Mouse (Mus musculus): ENCODE results near the gene Tspoap1. TPM values are rescaled to one million over a fixed set of nuclear protein-coding genes. Genes with fewer than 3 reads are reported as not detected.
A peak's percentile ranks its signal among the peaks of the same experiment; 100 is the strongest.

The Tspoap1 gene
- polyA plus RNA-seq, 1 experiment from 2014 or later: 1.7 TPM

DNA sequence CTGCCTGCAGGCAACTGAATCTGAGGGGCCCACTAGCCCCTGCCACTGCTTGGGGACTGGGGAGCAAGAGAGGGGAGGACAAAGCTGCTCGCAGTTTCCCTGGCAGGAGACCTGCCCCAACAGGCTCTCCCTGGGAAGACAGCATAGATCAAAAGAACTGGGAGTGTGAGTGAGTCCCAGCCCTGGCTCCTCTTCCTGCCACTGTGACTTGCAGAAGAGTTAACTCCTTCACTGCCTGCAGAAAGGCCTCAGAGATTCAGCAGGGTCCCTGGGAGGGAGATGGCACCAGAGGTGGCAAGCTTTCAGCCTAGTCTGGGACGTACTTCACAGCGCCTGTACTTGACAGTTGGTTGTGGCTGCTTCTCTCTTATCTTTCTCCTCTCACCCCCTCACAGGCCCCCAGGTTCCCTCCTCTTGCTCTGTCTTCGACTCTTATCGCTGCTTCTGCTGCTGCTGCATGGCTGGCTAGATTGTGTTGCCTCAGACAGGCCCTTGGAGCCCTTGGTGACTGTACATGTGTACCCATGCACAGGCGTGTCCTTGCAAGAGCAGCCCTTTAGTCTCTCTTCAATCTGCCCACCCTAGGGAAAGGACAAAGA, 34.3 kb upstream of the Tspoap1 start:
- Histone ChIP-seq H3K27ac (ENCODE audit: low read length) (peak overlapping the region; percentile 88), H3K4me2 (ENCODE audit: low read depth, low read length) (peak overlapping the region; percentile 26), H3K27me3 (ENCODE audit: control insufficient read depth, insufficient read depth, low read length) (no peaks in the 10 kb centered on the region), H3K9me3 (replicated peaks; ENCODE audit: control insufficient read depth, low read length) (no peaks in the 10 kb centered on the region), H3K9ac (ENCODE audit: low read length) (peak overlapping the region; percentile 56), H3K36me3 (ENCODE audit: control insufficient read depth, insufficient read depth, low read length) (no peaks in the 10 kb centered on the region), H3K4me1 (ENCODE audit: control insufficient read depth, insufficient read depth, low read length) (peaks cover 22% of the 10 kb centered on the region), H3K4me3 (replicated peaks; ENCODE audit: low read length) (no peak overlapping the region)
- ATAC-seq (ENCODE audit: insufficient read depth, low FRiP score): peak; percentile 74
- 23% methylated on average over 6 of the region's 6 CpGs for WGBS

DNA sequence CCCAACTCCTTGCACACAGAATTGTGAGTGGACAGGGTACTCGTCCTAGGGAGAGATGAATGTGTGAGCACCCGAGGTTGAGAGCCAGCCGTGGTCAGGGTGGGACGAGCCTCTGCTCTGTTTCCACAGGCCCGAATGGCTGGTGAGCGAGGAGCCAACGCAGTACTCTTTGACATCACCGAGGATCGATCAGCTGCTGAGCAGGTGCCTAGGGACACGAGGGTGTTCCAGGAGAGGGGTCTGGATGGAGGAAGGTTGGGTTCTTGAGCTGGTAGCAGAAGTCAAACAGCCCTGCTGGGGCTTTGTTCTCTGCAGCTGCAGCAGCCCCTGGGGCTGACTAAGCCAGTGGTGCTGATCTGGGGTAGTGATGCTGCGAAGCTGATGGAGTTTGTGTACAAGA, 33.3 kb upstream of the Tspoap1 start:
- no peak for ATAC-seq (ENCODE audit: insufficient read depth, low FRiP score)
- H3K4me2 ChIP-seq (ENCODE audit: low read depth, low read length): no peak overlapping the region
- H3K9me3 ChIP-seq (replicated peaks; ENCODE audit: control insufficient read depth, low read length): no peaks in the 10 kb centered on the region
- H3K36me3 ChIP-seq (ENCODE audit: control insufficient read depth, insufficient read depth, low read length): no peaks in the 10 kb centered on the region
- H3K27ac ChIP-seq (ENCODE audit: low read length): peak overlapping the region; percentile 88
- no peaks in the 10 kb centered on the region for H3K27me3 ChIP-seq (ENCODE audit: control insufficient read depth, insufficient read depth, low read length)
- WGBS: 58% methylated on average over 11 of the region's 11 CpGs
- H3K4me3 ChIP-seq (replicated peaks; ENCODE audit: low read length): no peak overlapping the region
- H3K9ac ChIP-seq (ENCODE audit: low read length): peak overlapping the region; percentile 56; the same call in 1 of the 2 replicates
- H3K4me1 ChIP-seq (ENCODE audit: control insufficient read depth, insufficient read depth, low read length): peaks cover 22% of the 10 kb centered on the region

- Histone ChIP-seq H3K27ac (ENCODE audit: low read length) (0 out of 2 replicates have a peak overlapping the region, but pooled peaks have one; percentile 88), H3K4me2 (ENCODE audit: low read depth, low read length) (no peak overlapping the region), H3K4me1 (ENCODE audit: control insufficient read depth, insufficient read depth, low read length) (peaks cover 22% of the 10 kb centered on the region), H3K4me3 (replicated peaks; ENCODE audit: low read length) (no peak overlapping the region), H3K27me3 (ENCODE audit: control insufficient read depth, insufficient read depth, low read length) (no peaks in the 10 kb centered on the region), H3K9me3 (replicated peaks; ENCODE audit: control insufficient read depth, low read length) (no peaks in the 10 kb centered on the region), H3K9ac (ENCODE audit: low read length) (peak overlapping the region; percentile 56; the same call in 1 of the 2 replicates), H3K36me3 (ENCODE audit: control insufficient read depth, insufficient read depth, low read length) (no peaks in the 10 kb centered on the region)
- ATAC-seq (ENCODE audit: insufficient read depth, low FRiP score): no peak
- WGBS: 66% methylated on average over 4 of the region's 4 CpGs
These were observed 32.9 kb upstream of the Tspoap1 start for GRCm38 (mm10) chr11:87727471-87727870.

DNA sequence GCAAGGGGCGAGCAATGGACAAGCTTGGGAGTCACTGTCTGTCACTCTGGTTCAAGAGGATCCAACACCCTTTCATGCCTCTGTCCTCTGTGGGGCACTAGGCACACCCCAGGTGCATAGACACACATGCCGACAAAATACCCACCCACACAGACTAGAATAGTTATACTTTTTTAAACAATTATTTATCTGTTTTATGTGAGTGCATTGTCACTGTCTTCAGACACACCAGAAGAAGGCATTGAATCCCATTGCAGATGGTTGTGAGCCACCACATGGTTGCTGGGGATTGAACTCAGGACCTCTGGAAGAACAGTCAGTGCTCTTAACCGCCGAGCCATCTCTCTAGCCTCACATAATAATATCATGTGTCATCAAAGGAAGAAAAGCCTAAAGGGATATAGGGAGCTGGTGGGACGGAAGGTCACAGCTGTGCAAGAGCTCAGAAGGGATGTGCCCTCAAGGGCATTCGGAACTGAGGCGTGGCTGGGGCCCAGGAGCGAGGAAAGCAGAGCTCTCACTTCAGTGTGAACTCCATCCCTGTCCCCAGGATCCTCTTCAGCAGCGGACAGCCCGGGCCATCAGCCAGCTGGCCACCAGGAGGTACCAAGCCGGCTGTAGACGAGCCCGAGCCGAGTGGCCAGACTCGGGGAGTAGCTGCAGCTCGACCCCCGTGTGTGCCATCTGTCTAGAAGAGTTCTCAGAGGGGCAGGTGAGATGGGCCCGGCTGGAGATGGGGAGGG, 31.3 kb upstream of the Tspoap1 start:
- H3K9ac ChIP-seq (ENCODE audit: low read length): no peak overlapping the region
- no peak overlapping the region for H3K27ac ChIP-seq (ENCODE audit: low read length)
- H3K4me2 ChIP-seq (ENCODE audit: low read depth, low read length): no peak overlapping the region
- no peaks in the 10 kb centered on the region for H3K27me3 ChIP-seq (ENCODE audit: control insufficient read depth, insufficient read depth, low read length)
- no peaks in the 10 kb centered on the region for H3K36me3 ChIP-seq (ENCODE audit: control insufficient read depth, insufficient read depth, low read length)
- WGBS: 58% methylated on average over 18 of the region's 18 CpGs
- no peaks in the 10 kb centered on the region for H3K9me3 ChIP-seq (replicated peaks; ENCODE audit: control insufficient read depth, low read length)
- H3K4me3 ChIP-seq (replicated peaks; ENCODE audit: low read length): no peak overlapping the region
- H3K4me1 ChIP-seq (ENCODE audit: control insufficient read depth, insufficient read depth, low read length): peaks cover 22% of the 10 kb centered on the region
- no peak for ATAC-seq (ENCODE audit: insufficient read depth, low FRiP score)

DNA sequence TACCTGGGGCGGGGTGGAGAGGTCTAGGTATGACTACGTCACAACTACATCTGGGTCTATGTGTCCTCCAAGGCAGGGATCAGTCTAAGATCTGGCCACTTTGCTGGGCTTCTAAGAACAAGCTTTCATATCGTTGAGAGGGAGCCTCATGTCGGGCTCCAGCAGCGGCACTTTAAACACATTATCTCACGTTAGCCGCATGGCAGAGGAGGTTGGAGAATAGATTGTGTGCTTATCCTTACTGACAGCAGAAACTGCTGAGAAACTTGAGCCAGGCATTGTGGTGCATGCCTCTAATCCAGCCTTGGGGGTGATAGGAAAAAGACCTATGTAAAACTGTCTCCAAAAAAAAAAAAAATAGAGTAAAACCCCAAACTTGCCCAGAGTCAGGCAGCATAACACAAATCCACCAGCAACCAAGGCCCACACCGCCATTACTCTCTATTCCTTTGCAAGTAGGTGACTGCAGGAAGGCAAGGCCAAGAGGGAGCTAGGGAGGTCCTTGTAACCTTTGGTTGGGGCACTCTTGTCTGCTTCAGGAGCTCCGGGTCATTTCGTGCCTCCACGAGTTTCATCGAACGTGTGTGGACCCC, 30.7 kb upstream of the Tspoap1 start:
- 73% methylated on average over 13 of the region's 13 CpGs for WGBS
- no peaks in the 10 kb centered on the region for H3K36me3 ChIP-seq (ENCODE audit: control insufficient read depth, insufficient read depth, low read length)
- no peak overlapping the region for H3K27ac ChIP-seq (ENCODE audit: low read length)
- H3K4me1 ChIP-seq (ENCODE audit: control insufficient read depth, insufficient read depth, low read length): peaks cover 22% of the 10 kb centered on the region
- no peak overlapping the region for H3K4me3 ChIP-seq (replicated peaks; ENCODE audit: low read length)
- H3K27me3 ChIP-seq (ENCODE audit: control insufficient read depth, insufficient read depth, low read length): no peaks in the 10 kb centered on the region
- no peak overlapping the region for H3K4me2 ChIP-seq (ENCODE audit: low read depth, low read length)
- H3K9me3 ChIP-seq (replicated peaks; ENCODE audit: control insufficient read depth, low read length): no peaks in the 10 kb centered on the region
- ATAC-seq (ENCODE audit: insufficient read depth, low FRiP score): no peak
- H3K9ac ChIP-seq (ENCODE audit: low read length): no peak overlapping the region

DNA sequence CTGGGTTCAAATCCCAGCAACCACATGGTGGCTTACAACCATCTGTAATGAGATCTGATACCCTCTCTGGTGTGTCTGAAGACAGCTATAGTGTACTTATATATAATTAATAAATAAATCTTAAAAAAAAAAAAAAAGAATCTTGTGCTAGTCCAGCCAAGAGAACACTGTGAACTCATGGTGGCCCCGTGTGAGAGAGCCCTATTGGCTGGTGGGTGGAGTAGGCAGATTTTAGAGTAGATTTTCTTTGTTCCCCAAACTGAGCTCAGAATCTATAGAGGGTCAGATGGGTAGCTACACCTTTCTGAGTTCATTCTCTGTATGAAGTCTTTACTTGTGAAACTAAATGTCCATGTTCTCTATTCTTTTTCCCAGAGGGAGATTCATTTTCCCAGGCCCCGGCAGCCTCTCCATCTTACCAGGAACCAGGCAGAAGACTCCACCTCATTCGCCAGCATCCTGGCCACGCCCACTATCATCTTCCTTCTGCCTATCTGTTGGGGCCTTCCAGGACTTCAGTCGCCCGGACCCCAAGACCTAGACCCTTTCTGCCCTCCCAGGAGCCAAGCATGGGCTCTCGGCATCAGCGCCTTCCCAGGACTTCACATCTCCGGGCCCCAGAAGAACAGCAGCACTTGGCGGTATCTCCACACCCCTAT, 29.6 kb upstream of the Tspoap1 start:
- H3K27ac ChIP-seq (ENCODE audit: low read length): no peak overlapping the region
- 80% methylated on average over 10 of the region's 10 CpGs for WGBS
- no peaks in the 10 kb centered on the region for H3K36me3 ChIP-seq (ENCODE audit: control insufficient read depth, insufficient read depth, low read length)
- H3K4me3 ChIP-seq (replicated peaks; ENCODE audit: low read length): no peak overlapping the region
- H3K9me3 ChIP-seq (replicated peaks; ENCODE audit: control insufficient read depth, low read length): no peaks in the 10 kb centered on the region
- H3K9ac ChIP-seq (ENCODE audit: low read length): no peak overlapping the region
- no peaks in the 10 kb centered on the region for H3K27me3 ChIP-seq (ENCODE audit: control insufficient read depth, insufficient read depth, low read length)
- H3K4me1 ChIP-seq (ENCODE audit: control insufficient read depth, insufficient read depth, low read length): peaks cover 14% of the 10 kb centered on the region; the same call in 1 of the 2 replicates
- H3K4me2 ChIP-seq (ENCODE audit: low read depth, low read length): no peak overlapping the region
- no peak for ATAC-seq (ENCODE audit: insufficient read depth, low FRiP score)

GRCm38 (mm10) chr11:87734346-87734745, 26.0 kb upstream of the Tspoap1 start:
- Histone ChIP-seq H3K9me3 (replicated peaks; ENCODE audit: control insufficient read depth, low read length) (no peaks in the 10 kb centered on the region), H3K4me1 (ENCODE audit: control insufficient read depth, insufficient read depth, low read length) (peaks cover 7% of the 10 kb centered on the region), H3K36me3 (ENCODE audit: control insufficient read depth, insufficient read depth, low read length) (no peaks in the 10 kb centered on the region), H3K4me2 (ENCODE audit: low read depth, low read length) (peak overlapping the region; percentile 31), H3K4me3 (replicated peaks; ENCODE audit: low read length) (no peak overlapping the region), H3K27me3 (ENCODE audit: control insufficient read depth, insufficient read depth, low read length) (no peaks in the 10 kb centered on the region), H3K27ac (ENCODE audit: low read length) (no peak overlapping the region), H3K9ac (ENCODE audit: low read length) (peak overlapping the region; percentile 47)
- WGBS: 71% methylated on average over 5 of the region's 5 CpGs
- no peak for ATAC-seq (ENCODE audit: insufficient read depth, low FRiP score)

DNA sequence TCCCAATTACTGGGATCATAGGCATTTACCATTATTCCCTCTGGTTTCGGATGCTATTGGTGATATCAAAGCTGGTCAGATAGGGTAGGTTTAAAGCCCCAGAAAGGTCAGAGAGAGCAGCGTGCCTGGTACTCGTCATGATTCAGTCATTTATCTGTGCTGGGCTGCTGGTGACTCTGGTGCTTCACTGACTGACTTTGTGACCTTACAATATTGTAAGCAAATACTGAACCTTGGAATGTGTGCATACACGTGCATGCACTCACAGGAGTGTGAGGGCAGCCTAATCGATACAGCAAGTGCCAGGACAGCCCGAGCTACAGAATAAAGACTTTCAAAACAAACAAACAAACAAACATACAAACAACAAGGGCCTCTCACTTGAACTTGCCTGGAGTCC, 24.6 kb upstream of the Tspoap1 start:
- Histone ChIP-seq H3K9me3 (replicated peaks; ENCODE audit: control insufficient read depth, low read length) (no peaks in the 10 kb centered on the region), H3K4me2 (ENCODE audit: low read depth, low read length) (no peak overlapping the region), H3K27me3 (ENCODE audit: control insufficient read depth, insufficient read depth, low read length) (no peaks in the 10 kb centered on the region), H3K36me3 (ENCODE audit: control insufficient read depth, insufficient read depth, low read length) (peaks cover 4% of the 10 kb centered on the region; the same call in 1 of the 2 replicates), H3K4me3 (replicated peaks; ENCODE audit: low read length) (no peak overlapping the region), H3K9ac (ENCODE audit: low read length) (no peak overlapping the region), H3K27ac (ENCODE audit: low read length) (peak overlapping the region; percentile 75), H3K4me1 (ENCODE audit: control insufficient read depth, insufficient read depth, low read length) (peaks cover 7% of the 10 kb centered on the region)
- no peak for ATAC-seq (ENCODE audit: insufficient read depth, low FRiP score)
- 62% methylated on average over 6 of the region's 6 CpGs for WGBS
